Mouse (Mus musculus): ENCODE results near the gene Gp5.

Gp5 gene

GRCm38 (mm10) chr16:30278406-30278805 is 32.2 kb downstream of the Gp5 start:
- no peak for DNase-seq

- DNase-seq = no peak
These were observed 34.8 kb downstream of the Gp5 start for GRCm38 (mm10) chr16:30275558-30276340.

- no peak for DNase-seq
These were observed 37.5 kb downstream of the Gp5 start for GRCm38 (mm10) chr16:30273065-30273464.

GRCm38 (mm10) chr16:30271941-30272595 is 38.5 kb downstream of the Gp5 start:
- DNase-seq = no peak

GRCm38 (mm10) chr16:30271223-30271761 is 39.3 kb downstream of the Gp5 start:
- no peak for DNase-seq

- no peak for DNase-seq
These were observed 43.2 kb downstream of the Gp5 start, which contains the start of gene Cpn2 for GRCm38 (mm10) chr16:30267359-30267758. TSS of gene Cpn2 (minus strand) at chr16:30267499.

GRCm38 (mm10) chr16:30266561-30266960 is 44.0 kb downstream of the Gp5 start:
- no peak for DNase-seq

- DNase-seq = no peak
These were observed 45.0 kb downstream of the Gp5 start for GRCm38 (mm10) chr16:30265611-30266010.

- DNase-seq = no peak
These were observed 47.4 kb downstream of the Gp5 start for GRCm38 (mm10) chr16:30263156-30263555.

GRCm38 (mm10) chr16:30262664-30263063 is 47.9 kb downstream of the Gp5 start:
- peak in 1 of 2 experiments; percentile 26 for DNase-seq

- no peak for DNase-seq
These were observed 48.4 kb downstream of the Gp5 start for GRCm38 (mm10) chr16:30262157-30262556.

- no peak for DNase-seq
These were observed 49.2 kb downstream of the Gp5 start for GRCm38 (mm10) chr16:30261341-30261740.

- no peak for DNase-seq
These were observed 50.5 kb downstream of the Gp5 start for GRCm38 (mm10) chr16:30260012-30260635.

GRCm38 (mm10) chr16:30259444-30259843 is 51.1 kb downstream of the Gp5 start:
- no peak for DNase-seq

GRCm38 (mm10) chr16:30258441-30258840 is 52.1 kb downstream of the Gp5 start:
- DNase-seq = no peak

GRCm38 (mm10) chr16:30257718-30258117 is 52.9 kb downstream of the Gp5 start:
- no peak for DNase-seq

Measured in thymus, adult 18-20 months (tissue).